Mouse (Mus musculus) lung, adult 2 months (tissue): Measurements from ENCODE around the gene Usp3.

Experiments used
- CTCF ChIP-seq: fragments of 200-500 bp; IDR thresholded peaks from 2 replicates; pipeline ENCODE4 v1.5.1; 2011; ENCODE audit warnings: mild to moderate bottlenecking, low read length, control low read depth; ENCODE audit not compliant: insufficient read depth
- POLR2A ChIP-seq: fragments of 200-500 bp; IDR thresholded peaks from 2 replicates; pipeline ENCODE4 v1.6.1; 2011; ENCODE audit warnings: low read depth, mild to moderate bottlenecking, control low read depth, low read length, borderline replicate concordance; ENCODE audit errors: extremely low read depth

GRCm38 (mm10) chr9:66521595-66521994 is 71.3 kb downstream of the Usp3 start:
- TF ChIP-seq POLR2A (no peak), CTCF (no peak)
